Mouse (Mus musculus) adrenal gland, adult (tissue): ENCODE results near the gene Tchhl1.
"Not testable (repeated sequence)": the region's sequence is repeated elsewhere in the genome, so short reads cannot be mapped to it uniquely, and the experiment has no call there.

Experiments used
- DNase-seq, 2 experiments: peaks; one replicate each; pipeline ENCODE4 v3.0.0; 2022 to 2023; ENCODE audit warnings: low spot score in 1 of 2; ENCODE audit not compliant: inconsistent age in 2 of 2

Tchhl1 gene

DNA sequence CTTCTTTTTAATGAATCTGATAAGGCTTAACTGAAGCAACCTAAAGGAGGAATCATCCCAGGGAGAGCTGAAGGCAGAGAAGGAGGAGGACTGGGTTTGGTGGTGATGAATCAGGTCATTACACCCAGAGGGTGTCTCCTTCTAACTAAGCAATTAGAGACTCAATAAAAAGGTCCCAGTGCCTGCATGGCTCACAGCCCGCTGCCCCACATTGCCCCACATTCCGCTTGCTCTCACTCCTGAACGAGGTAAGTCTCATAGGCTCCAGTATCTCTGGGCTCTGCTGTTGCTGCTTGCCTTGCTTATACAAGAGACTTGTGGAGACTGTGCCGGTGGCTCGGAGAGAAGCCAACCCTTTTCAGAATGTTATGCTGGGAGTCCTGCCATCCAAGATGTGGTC, at the start of gene Tchhl1:
Gene Tchhl1, plus strand, starts transcription at position 194 of the 400 bp plus-strand sequence.
- DNase-seq: peak in 1 of 2 experiments; percentile 76

DNA sequence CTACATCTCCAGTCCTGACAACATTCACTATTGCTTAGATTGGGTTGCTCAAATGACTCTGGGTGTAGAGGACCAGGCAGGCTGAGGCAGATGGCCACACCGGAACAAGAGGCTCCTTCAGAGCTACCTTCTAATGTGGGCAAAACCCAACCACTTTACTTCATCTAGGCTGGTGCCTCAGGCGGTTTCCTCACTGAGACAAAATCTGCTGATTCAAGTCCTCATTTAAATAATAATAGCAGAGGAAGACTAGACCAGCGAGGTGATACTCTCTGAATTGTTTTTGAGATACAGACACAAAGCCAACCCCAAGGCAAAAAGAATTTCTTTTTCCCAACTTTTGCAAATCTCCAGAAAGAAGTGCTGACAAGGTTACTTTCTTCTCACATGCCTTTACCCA, 36.9 kb upstream of the Tchhl1 start:
- no peak for DNase-seq

DNA sequence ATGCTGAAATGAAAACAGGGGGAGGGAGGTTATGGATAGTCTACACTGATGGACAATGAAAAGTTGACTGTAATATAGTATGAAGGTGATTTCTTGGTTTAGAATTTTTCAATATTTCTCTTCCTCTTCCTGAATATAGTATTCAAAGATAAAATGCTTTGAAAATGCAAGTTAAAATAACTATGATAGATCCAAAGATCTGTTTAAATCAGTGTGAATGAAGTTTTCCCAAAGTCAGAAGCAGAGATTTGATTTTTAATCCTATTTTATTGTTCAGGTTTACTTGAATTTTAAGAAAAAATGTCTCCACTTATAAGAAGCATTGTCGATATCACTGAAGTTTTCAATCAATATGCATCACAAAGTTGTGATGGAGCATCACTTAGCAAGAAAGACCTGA, 26.5 kb upstream of the Tchhl1 start, which contains the start of gene Tchh:
Gene Tchh, plus strand, starts transcription at position 301 of the 400 bp plus-strand sequence.
- DNase-seq: no peak

DNA sequence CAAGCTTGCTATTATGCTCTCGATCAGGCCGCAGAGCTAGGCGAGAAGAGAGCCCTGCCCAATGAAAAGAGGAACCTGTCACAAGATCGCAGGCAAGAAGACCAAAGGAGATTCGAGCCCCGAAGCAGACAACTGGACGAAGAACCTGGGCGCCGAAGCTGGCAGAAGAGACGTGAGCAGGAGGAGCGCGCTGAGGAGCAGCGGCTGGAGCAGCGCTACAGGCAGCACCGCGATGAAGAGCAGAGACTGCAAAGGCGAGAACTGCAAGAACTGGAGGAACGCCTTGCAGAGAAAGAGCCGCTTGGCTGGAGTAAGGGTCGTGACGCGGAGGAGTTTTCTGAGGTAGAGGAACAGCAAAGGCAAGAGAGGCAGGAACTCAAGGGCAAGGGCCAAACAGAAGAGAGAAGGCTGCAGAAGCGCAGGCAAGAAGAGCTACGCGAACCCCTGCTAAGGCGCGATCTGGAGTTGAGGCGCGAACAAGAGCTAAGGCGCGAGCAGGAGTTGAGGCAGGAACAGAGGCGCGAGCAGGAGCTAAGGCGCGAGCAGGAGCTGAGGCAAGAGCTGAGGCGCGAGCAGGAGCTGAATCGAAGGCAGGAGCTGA, 25.0 kb upstream of the Tchhl1 start:
- peak; percentile 16 to 77 for DNase-seq

DNA sequence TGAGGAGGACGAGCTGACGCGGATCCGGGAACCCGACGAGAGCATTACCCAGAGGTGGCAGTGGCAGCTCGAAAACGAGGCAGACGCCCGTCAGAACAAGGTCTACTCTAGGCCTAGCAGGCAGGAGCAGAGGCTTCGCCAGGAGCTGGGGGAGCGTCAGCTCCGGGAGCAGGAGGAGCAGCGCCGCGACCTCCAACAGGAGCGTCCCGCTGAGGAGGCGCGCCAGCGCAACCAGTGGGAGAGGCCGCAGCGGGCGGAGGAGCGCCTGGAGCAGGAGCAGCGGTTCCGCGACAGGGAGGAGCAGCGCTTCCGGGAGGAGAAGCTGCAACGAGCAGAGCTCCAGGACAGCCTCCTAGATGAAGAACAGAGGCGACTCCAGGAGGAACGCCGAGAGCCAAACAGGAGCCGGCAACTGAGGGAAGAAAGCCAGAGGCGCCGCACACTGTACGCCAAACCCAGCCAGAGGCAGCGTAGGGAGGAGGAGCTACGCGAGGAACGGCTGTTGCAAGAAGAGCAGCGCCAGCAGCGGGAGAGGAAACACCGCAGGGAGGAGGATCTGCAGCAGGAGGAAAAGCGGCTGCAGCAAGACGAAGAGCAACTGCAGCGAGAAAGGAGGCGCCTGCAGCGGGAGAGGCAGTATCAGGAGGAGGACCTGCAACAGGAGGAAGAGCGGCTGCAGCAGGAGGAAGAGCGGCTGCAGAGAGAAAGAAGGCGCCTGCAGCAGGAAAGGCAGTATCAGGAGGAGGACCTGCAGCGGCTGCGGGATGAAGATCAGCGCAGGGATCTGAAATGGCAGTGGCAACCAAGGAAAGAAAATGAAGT, 24.0 kb upstream of the Tchhl1 start:
- DNase-seq: peak; percentile 72 to 94

DNA sequence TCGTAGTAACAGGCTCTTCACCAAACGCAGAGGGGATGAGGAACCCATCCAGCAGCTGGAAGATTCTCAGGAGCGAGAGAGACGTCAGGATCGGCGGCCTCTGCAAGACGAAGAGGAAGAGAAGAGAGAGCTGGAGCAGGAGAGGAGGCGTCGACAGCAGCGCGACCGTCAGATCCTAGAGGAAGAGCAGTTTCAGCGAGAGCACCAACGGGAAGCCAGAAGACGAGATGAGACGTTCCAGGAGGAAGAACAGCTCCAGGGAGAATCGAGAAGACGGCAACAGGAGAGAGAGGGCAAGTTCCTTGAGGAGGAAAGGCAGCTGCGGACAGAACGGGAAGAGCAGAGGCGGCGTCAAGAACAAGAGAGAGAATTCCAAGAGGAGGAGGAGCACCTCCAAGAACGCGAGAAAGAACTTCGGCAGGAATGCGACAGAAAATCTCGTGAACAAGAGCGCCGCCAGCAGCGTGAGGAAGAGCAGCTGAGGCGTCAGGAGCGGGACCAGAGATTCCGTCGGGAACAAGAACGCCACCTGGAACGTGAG, 23.3 kb upstream of the Tchhl1 start:
- DNase-seq: peak; percentile 20 to 79

DNA sequence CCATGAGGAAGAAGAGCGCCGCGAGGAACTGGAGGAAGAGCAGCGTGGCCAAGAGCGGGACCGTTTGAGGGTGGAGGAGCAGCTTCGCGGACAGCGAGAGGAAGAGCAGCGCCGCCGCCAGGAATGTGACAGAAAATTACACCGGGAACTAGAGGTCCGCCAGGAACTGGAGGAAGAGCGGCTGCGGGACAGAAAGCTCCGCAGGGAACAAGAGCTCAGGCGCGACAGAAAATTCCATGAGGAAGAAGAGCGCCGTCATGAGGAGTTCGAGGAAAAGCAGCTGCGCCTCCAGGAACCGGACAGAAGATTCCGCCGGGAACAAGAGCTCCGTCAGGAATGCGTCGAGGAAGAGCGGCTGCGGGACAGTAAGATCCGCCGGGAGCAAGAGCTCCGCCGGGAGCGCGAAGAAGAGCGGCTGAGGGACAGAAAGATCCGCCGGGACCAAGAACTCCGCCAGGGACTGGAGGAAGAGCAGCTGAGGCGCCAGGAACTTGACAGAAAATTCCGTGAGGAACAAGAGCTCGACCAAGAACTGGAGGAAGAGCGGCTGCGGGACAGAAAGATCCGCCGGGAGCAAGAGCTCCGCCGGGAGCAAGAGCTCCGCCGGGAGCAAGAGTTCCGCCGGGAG, 22.3 kb upstream of the Tchhl1 start:
- peak; percentile 25 to 75 for DNase-seq

DNA sequence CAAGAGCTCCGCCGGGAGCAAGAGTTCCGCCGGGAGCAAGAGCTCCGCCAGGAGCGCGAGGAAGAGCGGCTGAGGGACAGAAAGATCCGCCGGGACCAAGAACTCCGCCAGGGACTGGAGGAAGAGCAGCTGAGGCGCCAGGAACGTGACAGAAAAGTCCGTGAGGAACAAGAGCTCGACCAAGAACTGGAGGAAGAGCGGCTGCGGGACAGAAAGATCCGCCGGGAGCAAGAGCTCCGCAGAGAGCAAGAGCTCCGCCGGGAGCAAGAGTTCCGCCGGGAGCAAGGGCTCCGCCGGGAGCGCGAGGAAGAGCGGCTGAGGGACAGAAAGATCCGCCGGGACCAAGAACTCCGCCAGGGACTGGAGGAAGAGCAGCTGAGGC, 21.8 kb upstream of the Tchhl1 start:
- DNase-seq: not testable (repeated sequence)

DNA sequence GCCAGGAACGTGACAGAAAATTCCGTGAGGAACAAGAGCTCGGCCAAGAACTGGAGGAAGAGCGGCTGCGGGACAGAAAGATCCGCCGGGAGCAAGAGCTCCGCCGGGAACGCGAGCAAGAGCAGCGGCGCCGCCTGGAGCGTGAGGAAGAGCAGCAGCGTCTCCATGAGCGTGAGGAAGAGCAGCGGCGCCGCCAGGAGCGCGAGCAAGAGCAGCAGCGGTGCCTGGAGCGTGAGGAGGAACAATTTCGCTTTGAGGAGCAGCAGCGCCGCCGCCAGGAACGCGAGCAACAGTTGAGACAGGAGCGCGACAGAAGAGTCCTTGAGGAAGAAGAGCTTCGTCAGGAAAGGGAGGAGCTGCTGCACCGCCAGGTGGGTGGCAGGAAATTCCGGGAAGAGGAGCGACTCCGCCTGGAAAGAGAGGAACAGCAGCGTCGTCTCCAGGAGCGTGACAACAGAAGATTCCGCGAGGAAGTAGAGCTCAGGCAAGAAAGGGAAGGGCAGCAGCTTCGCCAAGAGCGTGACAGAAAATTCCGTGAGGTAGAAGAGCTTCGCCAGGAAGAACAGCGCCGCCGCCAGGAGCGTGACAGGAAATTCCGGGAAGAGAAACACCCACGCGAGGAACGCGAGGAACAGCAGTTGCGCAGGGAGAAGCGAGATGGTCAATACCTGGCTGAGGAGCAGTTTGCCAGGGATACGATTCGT, 21.3 kb upstream of the Tchhl1 start:
- DNase-seq: peak; percentile 62 to 88

DNA sequence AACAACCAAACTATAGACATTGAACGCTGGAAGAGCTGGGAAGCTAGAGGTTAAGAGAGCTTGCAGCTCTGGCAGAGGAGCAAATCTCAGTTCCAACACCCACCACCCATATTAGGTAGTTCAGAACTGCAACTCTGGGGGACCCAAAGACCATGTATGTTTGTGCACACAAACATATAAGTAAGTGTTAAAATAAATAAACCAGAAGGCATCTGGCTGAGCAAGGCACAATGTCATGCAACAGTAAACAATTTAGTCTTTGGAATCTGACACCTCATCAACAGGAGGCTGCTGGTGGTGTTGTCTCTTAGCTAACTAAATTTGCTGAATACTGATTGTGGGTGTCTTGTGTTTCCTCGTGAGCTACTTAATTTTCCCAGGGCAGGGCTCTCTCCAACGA, 2.0 kb upstream of the Tchhl1 start:
- DNase-seq: no peak

DNA sequence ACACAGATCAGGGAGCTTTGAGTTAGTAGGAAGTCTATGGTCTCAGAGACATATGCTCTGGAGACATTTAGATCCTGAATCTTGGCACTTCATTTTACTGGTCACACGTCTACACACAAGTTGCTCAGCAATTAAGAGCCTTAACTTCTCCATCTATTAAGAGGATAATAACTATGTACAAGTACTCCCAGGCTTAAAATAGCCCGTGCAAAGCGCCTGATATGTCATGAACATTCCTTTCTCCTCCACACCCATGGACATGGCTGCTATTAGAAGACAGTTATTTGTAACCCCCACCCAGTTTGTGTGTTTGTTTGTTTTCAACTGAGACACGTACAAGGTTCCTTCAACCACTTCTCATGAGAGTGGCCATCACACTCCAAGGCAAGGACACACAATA, 1.4 kb upstream of the Tchhl1 start:
- no peak for DNase-seq

DNA sequence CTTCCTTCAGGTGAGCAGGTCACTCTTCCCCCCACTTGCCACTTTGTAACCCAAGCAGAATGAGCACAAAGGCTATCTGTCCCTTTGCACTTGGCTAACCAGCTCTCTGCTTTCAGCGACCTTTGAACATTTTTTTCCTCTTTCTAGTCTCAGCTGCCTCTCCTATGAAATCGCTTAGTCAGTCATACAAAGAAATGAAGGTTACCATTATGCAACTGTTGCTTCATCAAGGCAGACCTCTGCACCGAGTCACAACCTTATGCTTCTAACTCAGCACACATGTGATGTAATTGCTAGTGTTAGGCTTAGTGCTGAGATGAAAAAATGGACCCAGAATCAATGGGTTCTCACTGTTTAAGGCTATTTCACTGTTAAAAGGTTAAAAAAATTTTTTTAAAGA, 1.1 kb downstream of the Tchhl1 start:
- DNase-seq: peak; percentile 10 to 76

DNA sequence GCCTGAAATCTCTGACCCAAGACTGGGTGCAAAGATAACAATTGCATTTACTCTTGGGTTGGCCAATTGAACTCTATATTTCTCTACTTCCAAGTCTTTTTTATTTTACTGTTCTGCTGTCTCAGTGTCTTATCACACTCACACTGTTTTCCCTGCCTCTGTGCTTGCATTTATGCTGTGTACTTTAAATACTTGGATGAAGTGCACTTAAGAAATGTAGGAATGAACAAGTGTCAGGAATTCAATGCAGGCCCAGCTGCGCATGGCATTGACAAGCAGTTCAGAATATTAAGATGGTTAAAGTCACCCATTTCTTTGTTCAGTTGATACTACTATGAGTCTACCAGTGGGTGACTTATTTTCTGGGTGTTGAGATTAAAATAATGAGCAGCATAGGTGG, 11.5 kb downstream of the Tchhl1 start:
- no peak for DNase-seq

DNA sequence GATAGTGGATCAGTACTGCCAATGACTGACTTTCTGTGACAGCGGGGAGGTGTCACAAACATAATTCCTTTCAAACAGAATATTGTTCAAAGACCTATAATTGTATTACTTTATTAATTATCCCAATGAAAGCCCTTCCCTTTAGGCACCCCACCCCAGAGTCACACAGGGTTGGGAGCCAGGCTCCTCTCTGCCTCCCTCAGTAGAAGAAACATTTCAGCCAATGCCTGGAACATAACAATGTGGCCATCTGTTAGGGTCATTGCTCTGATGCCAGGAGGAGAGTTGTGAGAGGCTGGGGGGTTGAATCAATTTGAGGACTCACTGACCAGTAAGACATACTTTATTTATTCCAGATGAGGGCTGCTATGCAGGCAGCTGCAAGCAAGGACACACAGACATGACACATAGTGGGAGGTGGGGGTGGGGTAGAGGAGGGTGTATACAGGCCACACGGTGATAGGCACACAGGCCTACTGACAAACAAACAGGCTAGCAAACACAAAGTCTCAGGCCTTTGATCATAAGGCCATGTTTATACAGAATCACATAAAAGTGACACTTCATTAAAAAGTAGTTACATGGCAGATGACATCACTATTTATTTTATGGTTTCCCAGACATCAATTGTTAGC, 13.5 kb downstream of the Tchhl1 start:
- no peak for DNase-seq

DNA sequence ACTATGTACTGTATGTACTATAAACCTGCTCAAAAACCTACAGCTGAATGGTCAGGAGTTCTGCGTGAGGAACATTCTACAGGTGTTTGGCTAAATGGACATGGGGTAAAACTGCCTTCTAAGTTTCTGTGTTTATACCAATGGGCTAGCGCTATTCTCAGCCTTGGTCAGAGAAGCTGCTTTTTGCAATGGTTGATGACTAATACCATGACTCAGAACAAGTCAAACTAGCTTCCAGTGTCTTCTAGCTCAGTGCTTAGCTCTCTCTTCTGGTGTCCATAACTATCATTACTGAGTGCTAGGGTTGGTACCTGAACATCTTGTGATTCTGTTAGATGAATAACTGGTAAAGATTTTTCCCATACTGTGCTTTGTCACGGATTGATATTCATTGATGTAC, 17.1 kb downstream of the Tchhl1 start:
- DNase-seq: peak in 1 of 2 experiments; percentile 70

DNA sequence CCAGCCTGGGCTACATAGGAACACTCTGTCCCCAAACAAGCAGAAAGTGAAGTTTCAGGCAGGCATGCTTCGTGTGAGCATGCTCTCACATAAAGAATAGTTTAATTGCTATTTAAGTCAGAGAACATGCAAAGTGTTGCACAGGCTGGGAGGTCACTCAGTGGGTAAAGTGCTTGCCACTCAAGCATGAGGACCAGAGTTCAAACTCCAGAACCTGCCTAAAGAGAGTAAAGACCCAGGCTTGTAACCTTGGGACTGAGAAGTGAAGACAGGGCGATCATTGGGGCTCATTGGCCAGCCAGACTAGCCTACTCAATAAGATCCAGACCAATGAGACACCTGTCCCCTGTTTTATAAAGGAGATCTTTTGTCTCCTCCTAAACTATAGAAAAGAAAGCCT, 20.0 kb downstream of the Tchhl1 start:
- no peak for DNase-seq

DNA sequence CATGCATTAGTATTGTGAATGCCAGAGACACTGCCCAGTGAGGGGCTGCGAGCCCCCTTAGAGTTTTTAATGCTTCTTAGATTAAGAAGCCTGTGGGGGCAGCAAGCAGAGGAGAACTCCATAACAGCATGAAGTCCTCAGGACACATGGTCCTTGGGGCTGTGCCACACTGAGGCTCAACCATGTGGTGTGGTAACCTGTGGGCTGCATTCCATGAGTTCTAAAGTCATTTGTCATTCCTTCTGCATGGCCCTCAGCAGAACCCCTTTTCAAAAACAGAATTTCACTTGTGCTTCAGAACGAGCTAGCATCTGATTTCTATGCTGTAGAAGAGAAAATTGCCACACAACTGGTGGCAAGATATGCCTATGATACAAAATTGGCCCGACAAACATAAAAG, 23.6 kb downstream of the Tchhl1 start:
- DNase-seq: no peak

DNA sequence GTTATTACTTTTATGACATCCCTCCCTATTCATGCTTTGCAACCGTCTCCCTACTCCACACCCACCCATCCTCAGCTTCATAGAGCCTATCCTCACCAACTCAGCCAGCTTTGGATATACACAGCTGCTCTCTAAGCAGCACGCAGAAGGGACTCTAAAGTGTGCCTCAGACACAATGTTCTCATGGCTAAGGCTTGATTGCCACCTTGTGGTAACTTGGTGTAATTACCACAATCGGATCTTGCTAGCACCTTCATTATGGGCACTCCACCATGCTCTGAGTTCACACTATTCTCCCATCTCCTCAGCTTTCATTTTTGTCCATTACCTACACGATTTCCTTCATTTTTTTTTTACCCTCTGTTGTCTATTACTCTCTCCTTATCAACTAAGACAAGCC, 25.4 kb downstream of the Tchhl1 start:
- DNase-seq: peak; percentile 27 to 84

DNA sequence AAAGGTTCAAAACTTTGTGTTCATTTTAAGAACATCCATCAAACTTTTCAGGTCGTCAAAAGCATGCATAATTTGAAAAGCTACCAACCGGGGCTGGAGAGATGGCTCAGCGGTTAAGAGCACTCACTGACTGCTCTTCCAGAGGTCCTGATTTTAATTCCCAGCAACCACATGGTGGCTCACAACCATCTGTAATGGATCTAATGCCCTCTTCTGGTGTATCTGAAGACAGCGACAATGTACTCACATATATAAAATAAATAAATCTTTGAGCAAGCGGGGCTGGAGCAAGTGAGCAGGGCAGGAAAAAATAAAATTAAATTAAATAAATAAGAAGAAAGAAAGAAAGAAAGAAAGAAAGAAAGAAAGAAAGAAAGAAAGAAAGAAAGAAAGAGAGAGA, 26.2 kb downstream of the Tchhl1 start:
- DNase-seq: not testable (repeated sequence)

DNA sequence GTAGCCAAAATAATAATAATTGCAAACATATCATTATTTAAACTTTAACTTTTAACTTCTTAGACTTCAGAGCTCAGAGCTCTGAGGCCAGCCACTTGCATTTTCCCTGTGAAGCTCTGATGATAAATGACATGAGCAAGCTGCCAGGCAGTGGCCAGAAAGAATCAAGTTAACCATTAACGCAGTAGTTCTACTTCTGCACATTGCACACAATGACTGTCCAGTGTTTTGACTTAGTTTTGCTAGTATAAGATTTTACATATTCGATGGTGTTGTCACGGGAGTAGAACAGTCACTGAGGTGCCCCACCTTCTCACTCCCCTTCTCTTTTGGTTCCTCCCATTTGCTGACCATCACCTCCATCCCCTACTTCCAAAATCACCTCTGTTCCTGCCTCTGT, 28.6 kb downstream of the Tchhl1 start:
- no peak for DNase-seq

DNA sequence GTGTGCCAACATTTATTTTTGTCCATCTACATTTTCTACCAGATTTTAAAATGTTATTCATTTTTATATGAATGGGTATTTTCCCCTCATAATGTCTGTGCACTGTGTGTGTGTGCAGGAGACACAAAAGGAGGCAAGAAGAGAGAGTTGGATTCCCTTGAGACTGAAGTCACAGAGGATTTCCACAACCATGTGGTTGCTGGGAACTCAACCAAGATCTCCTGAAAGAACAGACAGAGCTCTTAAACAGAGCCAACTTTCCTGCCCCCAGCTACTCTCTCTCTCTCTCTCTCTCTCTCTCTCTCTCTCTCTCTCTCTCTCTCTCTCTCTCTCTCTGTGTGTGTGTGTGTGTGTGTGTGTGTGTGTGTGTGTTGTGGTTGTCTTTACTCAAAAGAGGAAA, 30.6 kb downstream of the Tchhl1 start:
- DNase-seq: no peak
